Mouse (Mus musculus) midbrain, embryonic 11.5 days (tissue): ENCODE data around the gene B4gat1. TPM values are rescaled to one million over a fixed set of nuclear protein-coding genes. Genes with fewer than 3 reads are reported as not detected.

Source experiments
- ATAC-seq: fragments of 200-750 bp; cut with Nextera tagmentation; 2 replicates; pipeline ENCODE4 v1.8.0; 2017; ENCODE audit warnings: moderate TSS enrichment, moderate library complexity; ENCODE audit not compliant: low FRiP score
- DNase-seq: peaks from one replicate; pipeline ENCODE4 v3.0.0; 2015; ENCODE audit warnings: low spot score; ENCODE audit errors: missing footprints
- H3K27ac ChIP-seq: fragments of 300-500 bp; sonication (generic); 2 replicates; pipeline ENCODE4 v1.5.1; 2014; ENCODE audit warnings: low read depth, low read length
- H3K27me3 ChIP-seq: fragments of 300-500 bp; sonication (generic); 2 replicates; pipeline ENCODE4 v1.6.1; 2014; ENCODE audit warnings: mild to moderate bottlenecking, low read length, moderate library complexity, mixed read lengths; ENCODE audit not compliant: control insufficient read depth, insufficient read depth
- H3K36me3 ChIP-seq: fragments of 300-500 bp; sonication (generic); 2 replicates; pipeline ENCODE4 v1.6.1; 2014; ENCODE audit warnings: mild to moderate bottlenecking, low read length, moderate library complexity, mixed read lengths; ENCODE audit not compliant: control insufficient read depth, insufficient read depth
- H3K4me1 ChIP-seq: fragments of 300-500 bp; sonication (generic); 2 replicates; pipeline ENCODE4 v1.6.1; 2014; ENCODE audit warnings: low read length; ENCODE audit not compliant: control insufficient read depth, insufficient read depth
- H3K4me2 ChIP-seq: fragments of 300-500 bp; sonication (generic); 2 replicates; pipeline ENCODE4 v1.6.1; 2014; ENCODE audit warnings: mild to moderate bottlenecking, moderate library complexity
- H3K4me3 ChIP-seq: fragments of 300-500 bp; sonication (generic); 2 replicates; pipeline ENCODE4 v1.5.1; 2014; ENCODE audit warnings: low read depth, low read length
- H3K9ac ChIP-seq: fragments of 300-500 bp; sonication (generic); 2 replicates; pipeline ENCODE4 v1.6.1; 2014; ENCODE audit warnings: low read length
- H3K9me3 ChIP-seq: fragments of 300-500 bp; sonication (generic); 2 replicates; pipeline ENCODE4 v1.6.1; 2016; ENCODE audit warnings: low read length; ENCODE audit not compliant: control insufficient read depth
- WGBS: fragments of 180-500 bp; shearing (Covaris S2); extraction: QIAGEN DNeasy Blood & Tissue Kit; methylation state at CpG from one replicate; pipeline ENCODE4 v1.1.7; 2014; 5-methylcytosine and 5-hydroxymethylcytosine counted together
- polyA plus RNA-seq: library from polyadenylated mRNA; unstranded; fragments of >200 nt; fragmentation: Nextera tagmentation; extraction: Ambion mirVana; gene quantifications from 2 replicates; pipeline ENCODE4 v1.2.1, GENCODE M21; 2014

Gene B4gat1
- polyA plus RNA-seq, 1 experiment from 2014 or later = 41.7 TPM

- 22% methylated on average over 25 of the region's 25 CpGs for WGBS
- no peak overlapping the region for H3K4me3 ChIP-seq
- no peak for ATAC-seq
- no peak overlapping the region for H3K27ac ChIP-seq
- H3K36me3 ChIP-seq = no peaks in the 10 kb centered on the region
- no peak overlapping the region for H3K9ac ChIP-seq
- no peak for DNase-seq
- no peaks in the 10 kb centered on the region for H3K9me3 ChIP-seq
- H3K4me2 ChIP-seq = no peak overlapping the region
- H3K4me1 ChIP-seq = peaks cover 22% of the 10 kb centered on the region
- H3K27me3 ChIP-seq = peaks cover 35% of the 10 kb centered on the region
Measured at GRCm38 (mm10) chr19:5052166-5052822, 13.7 kb downstream of the B4gat1 start.

GRCm38 (mm10) chr19:5052853-5053252, 14.2 kb downstream of the B4gat1 start:
- DNase-seq = no peak
- no peak overlapping the region for H3K9ac ChIP-seq
- WGBS = 65% methylated on average over 17 of the region's 17 CpGs
- H3K4me2 ChIP-seq = no peak overlapping the region
- H3K9me3 ChIP-seq = no peaks in the 10 kb centered on the region
- peaks cover 22% of the 10 kb centered on the region for H3K4me1 ChIP-seq
- H3K4me3 ChIP-seq = no peak overlapping the region
- no peak for ATAC-seq
- no peak overlapping the region for H3K27ac ChIP-seq
- no peaks in the 10 kb centered on the region for H3K36me3 ChIP-seq
- peaks cover 35% of the 10 kb centered on the region for H3K27me3 ChIP-seq

- Histone ChIP-seq H3K4me3 (no peak overlapping the region), H3K9ac (no peak overlapping the region), H3K36me3 (no peaks in the 10 kb centered on the region), H3K4me1 (peaks cover 23% of the 10 kb centered on the region), H3K4me2 (no peak overlapping the region), H3K27ac (no peak overlapping the region), H3K27me3 (peaks cover 35% of the 10 kb centered on the region), H3K9me3 (no peaks in the 10 kb centered on the region)
- peak; percentile 95 for DNase-seq
- WGBS = 18% methylated on average over 9 of the region's 9 CpGs
- ATAC-seq = no peak
Measured at GRCm38 (mm10) chr19:5053909-5054308, 15.3 kb downstream of the B4gat1 start.

- no peak overlapping the region for H3K4me2 ChIP-seq
- no peaks in the 10 kb centered on the region for H3K36me3 ChIP-seq
- peaks cover 26% of the 10 kb centered on the region for H3K27me3 ChIP-seq
- no peak overlapping the region for H3K9ac ChIP-seq
- H3K4me3 ChIP-seq = no peak overlapping the region
- peaks cover 9% of the 10 kb centered on the region for H3K4me1 ChIP-seq
- H3K27ac ChIP-seq = no peak overlapping the region
- DNase-seq = peak; percentile 95
- WGBS = 10% methylated on average over 6 of the region's 6 CpGs
- no peaks in the 10 kb centered on the region for H3K9me3 ChIP-seq
- ATAC-seq = peak; percentile 61
Measured at GRCm38 (mm10) chr19:5056251-5056650, 17.6 kb downstream of the B4gat1 start.

- H3K4me2 ChIP-seq = no peak overlapping the region
- ATAC-seq (no peak), DNase-seq (no peak)
- H3K36me3 ChIP-seq = no peaks in the 10 kb centered on the region
- no peak overlapping the region for H3K4me3 ChIP-seq
- no peak overlapping the region for H3K27ac ChIP-seq
- H3K4me1 ChIP-seq = peaks cover 8% of the 10 kb centered on the region; the same call in 1 of the 2 replicates
- H3K9ac ChIP-seq = no peak overlapping the region
- WGBS = 25% methylated on average over 16 of the region's 16 CpGs
- peaks cover 8% of the 10 kb centered on the region for H3K27me3 ChIP-seq
- H3K9me3 ChIP-seq = no peaks in the 10 kb centered on the region
Measured at GRCm38 (mm10) chr19:5057876-5058775, 19.5 kb downstream of the B4gat1 start.

GRCm38 (mm10) chr19:5058801-5059771, 20.5 kb downstream of the B4gat1 start:
- H3K27me3 ChIP-seq = no peaks in the 10 kb centered on the region
- DNase-seq = no peak
- H3K9me3 ChIP-seq = no peaks in the 10 kb centered on the region
- H3K4me2 ChIP-seq = no peak overlapping the region
- no peak overlapping the region for H3K27ac ChIP-seq
- H3K4me1 ChIP-seq = peaks cover 8% of the 10 kb centered on the region; the same call in 1 of the 2 replicates
- H3K4me3 ChIP-seq = no peak overlapping the region
- H3K9ac ChIP-seq = no peak overlapping the region
- 13% methylated on average over 10 of the region's 10 CpGs for WGBS
- peak; percentile 47; the same call in 1 of the 2 replicates for ATAC-seq
- H3K36me3 ChIP-seq = no peaks in the 10 kb centered on the region

GRCm38 (mm10) chr19:5060365-5061330, 22.0 kb downstream of the B4gat1 start:
- Histone ChIP-seq H3K36me3 (no peaks in the 10 kb centered on the region), H3K4me3 (no peak overlapping the region), H3K4me2 (no peak overlapping the region), H3K27ac (no peak overlapping the region), H3K9ac (no peak overlapping the region), H3K4me1 (peaks cover 8% of the 10 kb centered on the region; the same call in 1 of the 2 replicates), H3K27me3 (no peaks in the 10 kb centered on the region), H3K9me3 (no peaks in the 10 kb centered on the region)
- 41% methylated on average over 5 of the region's 5 CpGs for WGBS
- ATAC-seq = no peak
- DNase-seq = no peak

GRCm38 (mm10) chr19:5062041-5062440, 23.4 kb downstream of the B4gat1 start:
- WGBS = 91% methylated on average over 5 of the region's 5 CpGs
- no peak overlapping the region for H3K4me3 ChIP-seq
- peaks cover 8% of the 10 kb centered on the region; the same call in 1 of the 2 replicates for H3K4me1 ChIP-seq
- H3K27ac ChIP-seq = no peak overlapping the region
- DNase-seq (no peak), ATAC-seq (no peak)
- H3K36me3 ChIP-seq = no peaks in the 10 kb centered on the region
- no peak overlapping the region for H3K9ac ChIP-seq
- no peaks in the 10 kb centered on the region for H3K9me3 ChIP-seq
- no peak overlapping the region for H3K4me2 ChIP-seq
- 0 out of 2 replicates have a peak, but pooled peaks cover 2% of the 10 kb centered on the region for H3K27me3 ChIP-seq
